Mouse (Mus musculus): ENCODE measurements around the gene Ube2k. TPM values are rescaled to one million over a fixed set of nuclear protein-coding genes. Genes with fewer than 3 reads are reported as not detected.

Gene Ube2k
- polyA plus RNA-seq, 1 experiment from 2014 or later, result 165 TPM

DNA sequence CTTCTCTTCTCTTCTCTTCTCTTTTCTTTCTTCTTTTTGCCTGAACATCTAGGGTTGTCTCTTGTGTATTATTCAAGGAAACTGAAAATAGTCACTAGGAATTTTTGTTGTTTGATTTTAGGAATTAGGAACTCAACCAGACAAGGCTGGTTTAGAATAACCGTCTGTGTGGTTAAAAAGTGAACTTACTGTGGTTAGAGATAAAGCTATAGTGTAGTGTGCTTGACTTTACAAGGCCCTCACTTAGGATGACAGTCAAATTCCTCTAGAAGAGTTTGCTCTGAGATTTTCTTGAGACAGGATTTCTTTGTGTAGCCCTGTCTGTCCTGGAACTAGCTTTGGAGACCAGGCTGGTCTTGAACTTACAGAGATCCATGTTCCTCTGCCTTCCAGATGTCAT is 53.2 kb downstream of the Ube2k start:
- Histone ChIP-seq H3K27me3 (no peaks in the 10 kb centered on the region), H3K27ac (no peak overlapping the region), H3K9me3 (no peaks in the 10 kb centered on the region), H3K4me1 (no peaks in the 10 kb centered on the region), H3K4me3 (no peak overlapping the region), H3K36me3 (peaks cover 28% of the 10 kb centered on the region), H3K4me2 (no peak overlapping the region), H3K9ac (no peak overlapping the region)
- WGBS, result 61% methylated on average over 1 of the region's 1 CpGs
- no peak for ATAC-seq (ENCODE audit: borderline replicate concordance, extremely low read depth, low FRiP score, low TSS enrichment)

DNA sequence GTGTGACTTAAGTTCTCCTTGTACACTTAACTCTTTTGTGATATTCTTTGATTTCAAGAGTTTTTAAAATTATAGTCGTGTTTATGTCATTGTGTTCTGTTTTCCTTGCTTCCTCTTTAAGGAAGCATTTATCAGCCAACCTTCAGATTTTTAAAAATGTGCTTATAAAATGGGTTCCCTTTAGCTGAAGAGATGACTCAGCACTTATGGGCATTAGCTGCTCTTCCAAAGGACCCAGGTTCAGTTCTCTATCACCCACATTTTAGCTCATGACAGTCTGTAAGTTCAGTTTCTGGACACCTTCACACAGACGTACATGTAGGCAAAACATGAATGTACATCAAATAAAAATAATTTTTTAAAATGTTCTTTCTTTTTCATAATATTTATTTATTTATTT is 55.4 kb downstream of the Ube2k start:
- 76% methylated on average over 2 of the region's 2 CpGs for WGBS
- Histone ChIP-seq H3K4me1 (no peaks in the 10 kb centered on the region), H3K9ac (no peak overlapping the region), H3K9me3 (no peaks in the 10 kb centered on the region), H3K27me3 (no peaks in the 10 kb centered on the region), H3K4me3 (no peak overlapping the region), H3K27ac (no peak overlapping the region), H3K36me3 (peaks cover 25% of the 10 kb centered on the region), H3K4me2 (no peak overlapping the region)
- no peak for ATAC-seq (ENCODE audit: borderline replicate concordance, extremely low read depth, low FRiP score, low TSS enrichment)

- peaks cover 23% of the 10 kb centered on the region for H3K36me3 ChIP-seq
- no peak overlapping the region for H3K4me3 ChIP-seq
- ATAC-seq (ENCODE audit: borderline replicate concordance, extremely low read depth, low FRiP score, low TSS enrichment), result no peak
- H3K9me3 ChIP-seq, result no peaks in the 10 kb centered on the region
- 88% methylated on average over 7 of the region's 7 CpGs for WGBS
- H3K9ac ChIP-seq, result no peak overlapping the region
- no peak overlapping the region for H3K27ac ChIP-seq
- H3K27me3 ChIP-seq, result no peaks in the 10 kb centered on the region
- no peak overlapping the region for H3K4me2 ChIP-seq
- no peaks in the 10 kb centered on the region for H3K4me1 ChIP-seq
Observed at GRCm38 (mm10) chr5:65599681-65600080, 62.6 kb downstream of the Ube2k start.

GRCm38 (mm10) chr5:65606820-65607219 is 69.8 kb downstream of the Ube2k start:
- 97% methylated on average over 1 of the region's 1 CpGs for WGBS
- no peak overlapping the region for H3K27ac ChIP-seq
- ATAC-seq (ENCODE audit: borderline replicate concordance, extremely low read depth, low FRiP score, low TSS enrichment), result no peak
- H3K9ac ChIP-seq, result no peak overlapping the region
- peaks cover 27% of the 10 kb centered on the region; the same call in 1 of the 2 replicates for H3K36me3 ChIP-seq
- no peak overlapping the region for H3K4me2 ChIP-seq
- H3K4me1 ChIP-seq, result no peaks in the 10 kb centered on the region
- no peaks in the 10 kb centered on the region for H3K27me3 ChIP-seq
- H3K4me3 ChIP-seq, result no peak overlapping the region
- no peaks in the 10 kb centered on the region for H3K9me3 ChIP-seq

GRCm38 (mm10) chr5:65609769-65610168 is 72.7 kb downstream of the Ube2k start:
- ATAC-seq (ENCODE audit: borderline replicate concordance, extremely low read depth, low FRiP score, low TSS enrichment), result no peak
- no peak overlapping the region for H3K9ac ChIP-seq
- no peak overlapping the region for H3K4me2 ChIP-seq
- H3K27ac ChIP-seq, result no peak overlapping the region; the same call in 1 of the 2 replicates
- WGBS, result 78% methylated on average over 5 of the region's 5 CpGs
- no peaks in the 10 kb centered on the region for H3K27me3 ChIP-seq
- H3K9me3 ChIP-seq, result no peaks in the 10 kb centered on the region
- H3K4me3 ChIP-seq, result no peak overlapping the region
- H3K36me3 ChIP-seq, result peaks cover 31% of the 10 kb centered on the region; the same call in 1 of the 2 replicates
- no peaks in the 10 kb centered on the region for H3K4me1 ChIP-seq

DNA sequence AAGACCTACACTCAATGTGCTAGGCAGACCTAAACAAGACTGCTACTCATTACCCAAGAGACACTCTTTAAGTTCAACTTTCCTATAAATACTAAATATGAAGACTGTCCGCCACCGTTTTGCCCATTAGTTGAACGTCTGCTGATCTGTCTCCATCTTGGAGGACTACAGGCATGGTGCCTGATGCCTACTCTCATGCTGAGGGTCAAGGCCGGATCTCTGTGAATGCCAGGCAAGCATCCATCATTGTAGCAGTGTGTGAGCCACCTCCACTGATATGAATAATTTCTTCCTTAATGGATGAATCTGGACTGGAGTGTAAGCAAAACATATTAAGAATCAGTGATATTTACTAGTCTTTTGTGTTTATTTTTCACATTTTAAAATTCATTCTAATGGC is 73.5 kb downstream of the Ube2k start:
- H3K4me2 ChIP-seq, result no peak overlapping the region
- 82% methylated on average over 4 of the region's 4 CpGs for WGBS
- H3K4me1 ChIP-seq, result no peaks in the 10 kb centered on the region
- no peak overlapping the region for H3K27ac ChIP-seq
- no peaks in the 10 kb centered on the region for H3K27me3 ChIP-seq
- H3K9ac ChIP-seq, result no peak overlapping the region
- no peaks in the 10 kb centered on the region for H3K9me3 ChIP-seq
- H3K4me3 ChIP-seq, result no peak overlapping the region
- H3K36me3 ChIP-seq, result peaks cover 39% of the 10 kb centered on the region
- no peak for ATAC-seq (ENCODE audit: borderline replicate concordance, extremely low read depth, low FRiP score, low TSS enrichment)

GRCm38 (mm10) chr5:65613152-65613924 is 76.3 kb downstream of the Ube2k start:
- no peak overlapping the region for H3K27ac ChIP-seq
- no peak overlapping the region for H3K4me3 ChIP-seq
- H3K27me3 ChIP-seq, result no peaks in the 10 kb centered on the region
- 77% methylated on average over 9 of the region's 9 CpGs for WGBS
- no peak overlapping the region for H3K4me2 ChIP-seq
- no peaks in the 10 kb centered on the region for H3K4me1 ChIP-seq
- peaks cover 55% of the 10 kb centered on the region for H3K36me3 ChIP-seq
- ATAC-seq (ENCODE audit: borderline replicate concordance, extremely low read depth, low FRiP score, low TSS enrichment), result no peak
- no peaks in the 10 kb centered on the region for H3K9me3 ChIP-seq
- no peak overlapping the region for H3K9ac ChIP-seq

DNA sequence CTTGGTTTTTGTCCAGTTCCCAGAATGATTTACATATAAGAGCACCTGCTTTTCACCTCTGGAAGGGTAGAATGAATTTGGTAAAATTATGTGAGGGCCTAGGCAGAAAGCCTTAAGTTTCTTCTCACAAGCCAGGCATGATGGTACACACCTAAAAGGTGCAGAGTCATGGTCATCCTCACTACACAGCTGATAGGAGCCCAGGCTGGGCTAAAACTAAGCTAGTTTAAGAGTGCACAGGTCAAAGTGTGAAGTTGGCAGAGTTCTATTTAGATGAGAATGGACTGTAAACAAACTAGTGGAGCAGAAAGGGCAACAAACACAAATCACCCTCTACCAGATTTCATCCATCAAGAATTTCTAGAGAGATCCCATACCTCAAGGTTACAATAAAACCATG is 87.3 kb downstream of the Ube2k start:
- Histone ChIP-seq H3K4me3 (no peak overlapping the region), H3K27ac (no peak overlapping the region), H3K9me3 (no peaks in the 10 kb centered on the region), H3K4me1 (no peaks in the 10 kb centered on the region), H3K4me2 (no peak overlapping the region), H3K9ac (no peak overlapping the region), H3K27me3 (no peaks in the 10 kb centered on the region), H3K36me3 (peaks cover 53% of the 10 kb centered on the region)
- ATAC-seq (ENCODE audit: borderline replicate concordance, extremely low read depth, low FRiP score, low TSS enrichment), result no peak

GRCm38 (mm10) chr5:65638896-65639295 is 101.9 kb downstream of the Ube2k start:
- no peak overlapping the region for H3K27ac ChIP-seq
- H3K4me1 ChIP-seq, result no peaks in the 10 kb centered on the region
- no peak for ATAC-seq (ENCODE audit: borderline replicate concordance, extremely low read depth, low FRiP score, low TSS enrichment)
- H3K9me3 ChIP-seq, result no peaks in the 10 kb centered on the region
- no peak overlapping the region for H3K9ac ChIP-seq
- H3K36me3 ChIP-seq, result peaks cover 70% of the 10 kb centered on the region
- WGBS, result 95% methylated on average over 1 of the region's 1 CpGs
- H3K4me2 ChIP-seq, result no peak overlapping the region
- H3K4me3 ChIP-seq, result no peak overlapping the region
- no peaks in the 10 kb centered on the region for H3K27me3 ChIP-seq

Other genes with a start within 250 kb of the Ube2k start
- gene Rfc1, start 201.6 kb upstream of the Ube2k start, polyA plus RNA-seq (2015; fragmentation: Nextera tagmentation; extraction: Ambion mirVana), result 80.3 and 84.4 TPM in 2 replicates
- 0.08 TPM in 1 of 2 replicates, not detected in the other for gene Klb, start 188.9 kb upstream of the Ube2k start, polyA plus RNA-seq (2015; fragmentation: Nextera tagmentation; extraction: Ambion mirVana)
- gene Rpl9, start 145.8 kb upstream of the Ube2k start, polyA plus RNA-seq (2015; fragmentation: Nextera tagmentation; extraction: Ambion mirVana), result 991 and 1,022 TPM in 2 replicates
- gene Lias, start 145.7 kb upstream of the Ube2k start, polyA plus RNA-seq (2015; fragmentation: Nextera tagmentation; extraction: Ambion mirVana), result 55.5 and 57.2 TPM in 2 replicates
- gene Ugdh, start 101.3 kb upstream of the Ube2k start, polyA plus RNA-seq (2015; fragmentation: Nextera tagmentation; extraction: Ambion mirVana), result 140 and 146 TPM in 2 replicates
- not detected in 2 replicates for gene Gm43552, start 44.4 kb upstream of the Ube2k start, polyA plus RNA-seq (2015; fragmentation: Nextera tagmentation; extraction: Ambion mirVana)
- gene Smim14, start within 50 bp of the Ube2k start, polyA plus RNA-seq (2015; fragmentation: Nextera tagmentation; extraction: Ambion mirVana), result 99.4 and 108 TPM in 2 replicates
- gene Pds5a, start 161.0 kb downstream of the Ube2k start, polyA plus RNA-seq (2015; fragmentation: Nextera tagmentation; extraction: Ambion mirVana), result 67.5 and 71.7 TPM in 2 replicates
- gene N4bp2, start 226.3 kb downstream of the Ube2k start, polyA plus RNA-seq (2015; fragmentation: Nextera tagmentation; extraction: Ambion mirVana), result 18.0 and 21.3 TPM in 2 replicates

Data from lung, embryonic 15.5 days (tissue).